Mouse (Mus musculus): ENCODE measurements around the gene 4833439L19Rik. TPM values are rescaled to one million over a fixed set of nuclear protein-coding genes. Genes with fewer than 3 reads are reported as not detected.

4833439L19Rik gene
- total RNA-seq, 2 experiments from 2014 or later, result 151 to 172 TPM

DNA sequence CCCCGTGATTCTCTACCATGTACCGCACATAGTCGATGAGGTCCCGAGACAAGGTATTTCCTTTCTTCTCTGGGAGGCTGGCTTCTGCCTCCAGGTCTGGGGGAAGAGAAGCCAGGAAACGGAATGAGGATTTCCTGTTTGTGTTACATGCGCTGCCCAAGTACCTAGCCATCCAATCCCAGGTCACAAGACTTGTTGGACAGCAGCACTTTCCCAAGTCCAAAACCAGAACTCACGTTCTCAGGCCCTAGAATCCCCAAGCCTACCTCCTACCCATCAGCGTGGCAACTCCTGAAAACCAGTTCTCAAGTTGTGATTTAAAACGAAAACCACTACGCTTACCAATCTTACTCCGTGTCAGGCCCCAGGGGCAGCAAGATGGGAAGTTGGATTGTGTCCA, 20.6 kb upstream of the 4833439L19Rik start:
- no peak for DNase-seq (ENCODE audit: extremely low spot score in 1 of 2, low spot score in 1 of 2)

DNA sequence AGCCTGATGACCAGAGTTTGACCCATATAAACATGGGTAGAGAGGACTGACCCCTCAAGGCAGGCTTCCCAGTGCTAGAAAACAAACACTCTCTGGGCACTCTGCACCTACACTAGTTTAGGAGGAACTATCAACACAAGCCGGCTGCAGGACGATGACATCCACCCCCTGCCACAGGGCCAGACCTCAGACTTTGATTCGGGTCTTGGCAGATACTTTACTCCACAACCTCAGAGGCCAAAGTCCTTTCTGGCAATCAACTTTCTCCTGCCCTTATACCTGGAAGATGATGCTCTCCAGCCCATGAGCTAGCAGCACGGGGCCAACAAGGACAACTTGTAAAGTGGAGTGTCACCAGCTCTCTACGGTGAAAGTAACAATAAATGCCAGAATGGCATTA, 17.6 kb upstream of the 4833439L19Rik start:
- DNase-seq (ENCODE audit: extremely low spot score in 1 of 2, low spot score in 1 of 2), result no peak

DNA sequence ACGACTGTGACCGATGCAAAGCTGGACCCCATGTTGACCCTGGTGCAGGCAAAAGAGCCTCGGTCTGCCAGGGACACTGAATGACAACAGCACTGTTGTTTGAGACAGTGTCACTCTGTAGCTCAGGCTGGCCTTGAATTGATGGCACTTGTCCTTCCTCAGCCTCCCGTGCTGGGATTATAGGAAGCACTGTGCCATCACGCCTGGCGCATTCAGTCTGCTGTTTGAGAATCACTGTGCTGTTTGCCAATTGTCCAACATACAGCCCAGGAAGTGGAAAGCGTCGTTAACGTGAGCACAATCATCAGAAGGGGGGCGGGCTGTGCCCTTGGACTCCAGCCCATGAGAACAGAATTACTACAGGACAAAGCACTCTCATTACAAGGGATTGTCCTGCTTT, 16.9 kb upstream of the 4833439L19Rik start:
- no peak for DNase-seq (ENCODE audit: extremely low spot score in 1 of 2, low spot score in 1 of 2)

DNA sequence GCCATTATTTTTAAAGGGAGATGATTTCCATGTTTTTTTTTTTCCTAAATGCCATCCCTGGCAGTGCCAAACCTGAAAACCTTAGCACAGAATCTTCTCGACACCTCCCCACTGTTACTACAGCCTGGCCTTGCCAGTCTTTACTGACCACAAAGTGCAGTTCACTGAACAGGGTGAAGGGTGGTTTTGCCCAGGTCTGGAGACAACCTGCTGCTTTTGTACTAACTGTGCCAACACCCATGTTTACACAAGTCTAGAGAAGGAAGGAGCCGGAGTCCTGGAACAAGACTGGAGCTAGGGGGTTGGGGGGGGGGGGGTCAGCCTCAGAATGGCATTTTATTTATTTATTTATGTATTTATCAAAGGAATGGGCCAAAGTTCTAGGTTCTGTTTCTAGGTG, 16.1 kb upstream of the 4833439L19Rik start:
- no peak for DNase-seq (ENCODE audit: extremely low spot score in 1 of 2, low spot score in 1 of 2)

DNA sequence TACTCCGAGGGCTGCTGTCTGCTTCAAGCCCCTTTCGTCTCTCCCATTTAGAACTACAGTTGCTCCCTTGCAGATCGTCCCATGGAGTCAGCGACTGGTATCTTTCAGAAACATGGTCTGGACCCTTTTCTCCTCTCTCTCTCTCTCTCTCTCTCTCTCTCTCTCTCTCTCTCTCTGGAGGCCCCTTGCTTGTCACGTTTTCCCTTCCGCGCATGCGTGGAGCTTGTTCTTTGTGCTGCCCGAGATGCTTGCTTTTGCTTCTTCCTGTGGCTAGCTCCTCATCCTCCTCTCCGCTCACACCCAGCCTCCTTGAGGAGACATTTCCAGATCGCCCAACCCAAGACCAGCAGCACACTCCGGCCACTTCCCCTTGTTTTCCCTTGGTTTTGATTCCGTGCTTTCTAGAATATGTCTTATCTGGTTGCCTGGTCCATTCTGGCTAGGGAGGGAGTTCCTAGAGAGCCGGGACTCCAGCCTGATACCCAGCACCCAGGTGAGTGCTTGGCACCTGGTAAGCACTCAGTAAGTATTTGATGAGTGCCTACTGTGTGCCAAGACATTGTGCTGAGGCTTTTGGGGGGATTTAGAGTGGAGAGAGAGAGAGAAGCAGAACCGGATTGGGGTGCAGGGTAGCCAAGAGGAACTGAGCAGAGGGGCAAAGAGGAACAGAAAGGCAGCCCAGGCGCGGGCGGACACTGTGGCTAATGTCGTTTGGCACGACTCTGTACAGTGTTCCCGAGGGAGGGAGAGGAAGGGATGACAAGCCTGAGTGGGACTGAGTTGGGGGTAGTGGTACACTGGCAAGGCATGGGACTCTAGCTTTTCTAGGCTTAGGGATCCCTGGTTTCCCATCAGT, 12.6 kb upstream of the 4833439L19Rik start:
- no peak for DNase-seq (ENCODE audit: extremely low spot score in 1 of 2, low spot score in 1 of 2)

DNA sequence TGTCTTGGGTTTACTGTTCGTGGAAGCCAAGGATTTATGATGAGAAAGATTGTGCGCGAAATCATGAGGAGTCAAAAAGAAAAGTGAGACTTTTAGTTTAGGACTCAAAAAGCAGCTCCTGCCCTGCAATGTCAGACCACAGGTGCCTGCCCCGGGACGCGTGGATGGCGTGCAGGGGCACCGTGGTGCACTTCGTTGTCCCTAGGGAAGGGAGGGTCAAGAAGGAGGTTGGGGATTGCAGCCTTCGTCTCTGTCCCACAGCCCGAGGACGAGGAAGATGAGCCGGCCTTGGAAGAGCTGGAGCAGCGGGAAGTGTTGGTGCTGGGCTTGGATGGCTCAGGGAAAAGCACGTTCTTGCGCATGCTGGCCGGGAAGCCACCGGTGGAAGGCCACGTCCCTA, 10.3 kb upstream of the 4833439L19Rik start:
- DNase-seq (ENCODE audit: extremely low spot score in 1 of 2, low spot score in 1 of 2), result no peak

DNA sequence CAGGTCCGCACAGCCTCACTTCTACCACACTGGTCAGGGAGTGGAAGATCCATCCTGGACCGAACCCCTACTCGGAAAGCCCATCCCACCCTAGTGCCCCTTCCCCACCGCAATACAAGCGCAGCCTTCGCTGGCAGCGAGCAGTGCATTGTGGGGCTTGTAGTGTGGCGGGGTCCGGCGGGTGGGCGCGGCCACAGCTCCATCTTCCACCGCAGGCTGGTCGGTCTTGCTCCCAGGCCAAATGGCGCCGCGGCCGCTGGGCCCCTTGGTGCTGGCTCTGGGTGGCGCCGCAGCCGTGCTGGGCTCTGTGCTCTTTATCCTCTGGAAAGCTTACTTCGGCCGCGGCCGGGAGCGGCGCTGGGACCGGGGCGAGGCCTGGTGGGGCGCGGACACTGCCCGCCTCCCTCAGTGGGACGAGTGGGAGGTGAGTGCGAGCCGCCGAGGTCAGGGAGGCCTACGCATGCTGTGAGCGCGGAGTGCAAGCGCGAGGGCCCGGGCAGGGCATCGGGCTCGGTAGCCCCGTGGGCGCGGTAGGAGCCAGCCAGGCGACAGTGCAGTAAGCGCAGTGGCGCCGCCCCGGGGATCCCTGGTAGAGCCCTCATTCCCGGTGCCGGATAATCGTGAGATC, 9.7 kb upstream of the 4833439L19Rik start, which contains the start of gene Arl10:
Gene Arl10 (plus strand): TSS at position 162 of the 628 bp plus-strand sequence.
- peak; percentile 56 to 68 for DNase-seq (ENCODE audit: extremely low spot score in 1 of 2, low spot score in 1 of 2)

DNA sequence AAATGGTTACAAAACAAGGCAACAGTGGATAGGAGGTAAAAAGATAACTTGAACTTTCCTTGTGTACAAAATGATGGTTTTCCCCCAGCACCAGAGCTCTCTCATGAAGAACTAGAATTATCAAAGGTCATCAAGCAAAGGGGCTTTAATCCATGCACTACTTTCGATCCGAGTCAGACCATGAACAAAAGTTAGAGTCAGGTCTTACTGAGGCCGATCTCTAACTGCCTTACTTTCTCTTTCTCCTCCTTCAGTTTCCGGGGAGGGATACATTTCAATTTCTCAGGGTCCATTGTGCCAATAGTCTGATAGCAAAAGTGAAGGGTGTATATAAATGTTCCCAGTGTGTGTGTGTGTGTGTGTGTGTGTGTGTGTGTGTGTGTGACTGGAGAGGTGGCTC, 7.4 kb upstream of the 4833439L19Rik start:
- no peak for DNase-seq (ENCODE audit: extremely low spot score in 1 of 2, low spot score in 1 of 2)

DNA sequence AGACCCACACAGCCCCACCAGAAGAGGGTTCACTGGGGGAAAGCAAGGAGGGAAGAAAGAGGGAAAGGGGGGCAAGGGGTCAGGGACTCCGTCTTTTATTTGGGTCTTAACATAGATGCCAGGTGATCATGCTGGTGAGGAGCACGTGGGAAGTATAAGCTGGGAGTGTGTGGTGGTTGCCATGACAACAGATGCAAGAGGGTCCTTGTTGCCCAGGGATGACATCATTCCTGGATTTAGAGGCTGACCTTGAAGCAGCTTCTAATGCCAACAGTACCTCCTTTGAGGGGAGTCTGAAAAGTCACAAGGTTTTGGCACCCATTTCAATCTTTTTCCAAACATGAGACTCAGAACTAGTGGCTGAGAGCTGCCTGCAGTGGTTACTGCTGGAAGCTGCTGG, 6.4 kb upstream of the 4833439L19Rik start:
- no peak for DNase-seq (ENCODE audit: extremely low spot score in 1 of 2, low spot score in 1 of 2)

DNA sequence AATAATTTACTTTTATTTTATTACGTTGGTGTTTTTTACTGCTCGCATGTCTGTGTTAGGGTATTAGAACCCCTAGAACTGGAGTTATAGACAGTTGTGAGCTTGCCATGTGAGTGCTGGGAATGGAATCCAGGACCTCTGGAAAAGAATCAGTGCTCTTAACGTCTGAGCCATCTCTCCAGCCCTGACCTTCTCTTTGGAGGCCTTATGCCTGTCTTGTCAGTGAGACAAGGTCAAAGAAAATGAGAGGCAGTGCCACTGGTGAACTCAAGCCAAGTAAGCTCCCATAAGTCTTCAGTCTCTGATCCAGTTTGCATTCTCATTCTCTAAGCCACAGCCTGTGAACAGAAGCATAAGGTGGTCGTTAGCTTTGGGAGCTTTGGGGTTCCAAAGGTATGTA, 5.5 kb upstream of the 4833439L19Rik start:
- DNase-seq (ENCODE audit: extremely low spot score in 1 of 2, low spot score in 1 of 2), result no peak

DNA sequence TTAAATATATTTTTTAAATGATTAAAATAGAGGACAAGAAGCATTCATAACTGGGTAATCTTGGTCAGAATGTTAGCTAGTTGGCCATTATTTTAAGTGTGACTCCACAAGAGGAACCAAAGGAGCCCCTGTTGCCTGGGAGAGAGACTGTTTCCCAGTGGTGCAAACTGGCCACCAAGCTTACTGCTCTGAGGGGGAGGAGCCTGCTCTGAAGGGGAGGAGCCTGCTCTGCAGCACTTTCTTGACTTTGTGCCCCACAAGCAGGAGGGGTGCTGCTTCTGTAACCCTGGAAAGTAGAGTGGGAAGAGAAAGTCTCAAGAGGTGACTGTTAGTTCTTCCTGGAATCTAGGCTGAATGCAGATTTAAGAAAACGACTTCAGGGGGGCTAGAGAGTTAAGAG, 4.0 kb upstream of the 4833439L19Rik start:
- DNase-seq (ENCODE audit: extremely low spot score in 1 of 2, low spot score in 1 of 2), result no peak

DNA sequence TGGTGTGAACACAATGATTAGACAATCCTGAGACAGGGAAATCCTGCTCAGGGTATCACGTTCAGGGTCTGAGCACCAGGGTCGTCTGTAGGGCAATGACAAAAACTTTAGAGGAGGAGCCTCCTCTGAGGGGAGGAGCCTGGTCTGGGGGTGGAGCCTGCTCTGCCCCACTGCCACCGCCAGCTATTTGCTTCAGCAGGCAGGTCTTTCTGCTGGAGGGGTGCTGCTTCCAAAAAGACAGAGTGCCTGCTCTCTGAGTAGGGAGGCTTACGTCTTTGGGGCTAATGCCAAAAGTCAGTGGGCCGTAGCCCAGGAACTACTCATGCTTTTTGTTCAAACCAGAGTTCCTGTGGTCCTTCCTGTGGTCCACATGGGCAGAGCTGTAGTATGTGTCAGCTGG, 3.1 kb upstream of the 4833439L19Rik start:
- no peak for DNase-seq (ENCODE audit: extremely low spot score in 1 of 2, low spot score in 1 of 2)

DNA sequence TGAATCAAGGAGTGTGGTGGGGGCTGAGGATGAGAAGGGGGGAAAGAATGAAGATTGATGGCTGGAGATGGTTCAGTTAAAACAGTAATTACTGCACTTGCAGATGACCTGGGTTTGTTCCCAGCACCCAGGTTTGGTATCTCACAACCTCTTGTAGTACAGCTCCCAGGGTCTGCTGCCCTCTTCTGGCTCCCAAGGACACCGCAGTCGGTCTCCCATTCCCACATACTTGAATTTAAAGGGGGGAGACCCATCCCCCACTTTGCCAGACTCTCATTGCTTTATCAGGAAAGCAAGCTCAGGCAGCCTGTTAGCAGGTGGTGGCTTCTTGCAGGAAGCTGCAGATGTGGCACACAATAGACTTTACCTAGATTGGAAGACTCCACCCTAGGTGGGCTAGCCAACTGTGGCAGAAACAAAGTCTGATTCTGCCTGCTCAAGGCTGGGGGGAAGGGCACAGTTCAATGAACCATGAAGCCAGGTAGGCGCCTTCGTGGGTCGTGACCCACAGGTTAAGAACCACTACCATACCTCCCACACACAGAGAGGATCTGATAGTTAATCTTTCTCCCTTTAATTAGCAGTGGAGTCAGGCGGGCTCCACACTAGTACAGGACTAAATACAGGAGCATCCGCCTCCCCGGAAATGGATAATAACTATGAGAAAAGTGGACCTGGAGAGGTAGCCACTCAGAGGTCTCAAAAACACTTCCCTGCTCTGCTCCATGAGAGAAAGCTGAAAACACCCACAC, 535 bp upstream of the 4833439L19Rik start:
- peak in 1 of 2 experiments; percentile 48 for DNase-seq (ENCODE audit: extremely low spot score in 1 of 2, low spot score in 1 of 2)

DNA sequence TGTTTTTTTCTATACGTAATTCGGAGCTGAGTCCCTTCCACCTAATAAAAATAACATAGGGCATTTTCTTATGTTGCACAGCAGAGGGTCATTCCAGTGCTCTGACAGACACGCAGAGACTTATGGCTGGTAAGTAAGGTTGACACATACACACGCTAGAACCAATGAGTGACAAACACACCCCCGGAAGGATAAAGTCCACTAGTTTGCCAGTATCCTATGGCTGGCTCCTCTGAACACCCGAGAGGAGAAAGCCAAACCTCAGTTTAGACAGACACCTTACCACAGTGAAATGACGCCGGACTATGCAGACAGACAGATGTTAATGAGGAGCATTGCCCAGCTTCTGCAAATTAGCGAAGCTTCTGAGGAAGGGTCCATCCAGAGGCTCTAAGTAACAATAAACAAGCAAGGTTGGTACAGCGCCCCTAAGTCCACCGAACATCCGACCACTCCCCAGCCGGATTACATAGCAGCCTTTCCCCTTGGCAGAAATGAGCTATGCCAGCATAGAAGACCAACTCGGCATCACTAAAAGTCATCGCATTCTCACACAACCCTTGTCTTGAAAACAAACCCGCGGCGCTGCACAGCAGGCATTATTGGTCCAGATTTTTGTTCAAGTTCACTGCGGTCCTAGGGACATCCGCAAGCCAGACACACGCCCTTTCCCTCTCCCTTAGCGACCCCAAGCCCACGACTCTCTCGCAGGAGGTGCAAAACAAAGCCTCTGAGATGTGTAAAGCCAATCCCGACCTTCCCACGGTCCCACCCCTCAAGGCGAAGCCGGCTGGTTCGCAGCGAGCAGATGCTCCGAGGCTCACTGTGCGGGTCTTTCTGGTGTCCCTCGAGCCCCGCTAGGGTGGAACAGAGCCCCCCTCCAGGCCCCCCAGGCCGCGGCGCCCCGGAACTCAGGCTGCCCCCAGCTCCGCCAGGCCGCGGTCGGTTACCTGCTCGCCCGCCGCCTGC, 719 bp downstream of the 4833439L19Rik start:
- DNase-seq (ENCODE audit: extremely low spot score in 1 of 2, low spot score in 1 of 2), result no peak

DNA sequence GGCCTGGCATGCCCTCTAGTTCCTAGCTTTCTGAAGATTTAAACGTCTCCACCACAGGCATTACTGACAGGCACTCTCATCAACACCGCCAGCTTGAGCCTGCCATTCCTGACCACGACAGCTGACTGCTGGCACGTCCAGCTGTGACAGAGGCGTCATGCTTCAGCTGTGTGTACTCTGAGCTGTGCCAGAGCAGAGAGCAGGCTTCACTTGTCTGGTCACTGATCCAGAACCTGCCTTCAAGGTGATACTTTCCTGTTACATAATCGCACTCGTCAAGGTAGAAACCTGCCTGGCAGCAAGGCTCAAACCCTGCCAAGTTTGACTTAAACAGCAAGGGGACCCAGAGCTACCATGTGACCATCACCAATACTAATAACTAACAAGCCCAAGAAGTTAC, 2.7 kb downstream of the 4833439L19Rik start:
- DNase-seq (ENCODE audit: extremely low spot score in 1 of 2, low spot score in 1 of 2), result no peak

DNA sequence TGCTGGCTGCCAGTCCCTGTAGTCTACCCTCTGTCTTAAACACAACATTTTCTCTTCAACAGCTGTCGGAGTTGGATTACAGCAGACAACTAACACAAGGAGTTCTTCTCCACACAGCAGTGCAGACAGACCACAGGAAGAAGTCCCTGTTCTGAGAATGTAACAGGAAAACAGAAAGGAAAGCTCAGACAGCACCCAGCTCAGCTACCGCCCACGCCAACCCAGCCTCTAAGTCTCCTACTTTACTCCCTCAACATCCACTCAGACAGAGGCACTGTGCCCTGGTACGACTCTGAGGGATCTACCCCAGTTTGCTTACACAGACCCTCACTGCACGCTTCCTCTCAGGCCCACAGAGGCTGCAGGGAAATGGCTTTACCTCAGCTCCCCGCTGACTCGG, 4.6 kb downstream of the 4833439L19Rik start:
- DNase-seq (ENCODE audit: extremely low spot score in 1 of 2, low spot score in 1 of 2), result no peak

DNA sequence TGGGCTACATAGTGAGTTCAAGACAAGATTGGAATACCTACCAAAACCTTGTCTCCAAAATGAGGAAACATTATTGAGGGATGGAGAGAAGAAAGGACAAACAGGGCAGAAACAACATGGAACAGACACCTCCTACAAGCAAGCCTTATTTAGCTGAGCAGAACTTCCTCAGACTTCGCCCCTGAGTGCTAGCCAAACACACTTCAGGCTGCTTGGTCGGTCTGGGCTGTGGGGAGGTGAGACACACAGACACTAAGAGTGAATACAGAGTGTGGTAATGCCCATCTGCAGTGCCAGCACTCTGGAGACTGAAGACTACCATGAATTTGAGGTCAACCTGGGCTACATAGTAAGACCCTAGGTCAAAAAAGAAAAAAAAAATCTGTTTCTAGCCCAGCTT, 5.6 kb downstream of the 4833439L19Rik start:
- DNase-seq (ENCODE audit: extremely low spot score in 1 of 2, low spot score in 1 of 2), result no peak

DNA sequence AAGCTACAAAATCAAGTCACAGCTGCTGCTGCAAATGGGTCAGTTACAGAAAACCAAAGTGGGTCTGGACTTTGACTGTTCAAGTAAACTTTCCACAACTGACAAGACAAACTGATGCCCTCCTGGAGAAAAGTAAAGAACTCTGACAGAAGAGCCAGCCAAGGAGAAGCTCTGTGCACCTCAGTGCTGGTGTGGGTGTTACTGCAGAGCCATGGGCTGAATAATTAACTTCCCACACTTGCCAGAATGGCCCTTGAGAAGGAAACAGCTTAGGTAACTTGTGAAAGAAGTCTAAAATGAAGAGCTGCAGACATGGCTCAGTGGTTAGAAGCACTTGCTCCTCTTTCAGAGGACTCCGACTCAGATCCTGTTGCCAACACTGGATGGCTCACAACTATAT, 7.6 kb downstream of the 4833439L19Rik start:
- no peak for DNase-seq (ENCODE audit: extremely low spot score in 1 of 2, low spot score in 1 of 2)

DNA sequence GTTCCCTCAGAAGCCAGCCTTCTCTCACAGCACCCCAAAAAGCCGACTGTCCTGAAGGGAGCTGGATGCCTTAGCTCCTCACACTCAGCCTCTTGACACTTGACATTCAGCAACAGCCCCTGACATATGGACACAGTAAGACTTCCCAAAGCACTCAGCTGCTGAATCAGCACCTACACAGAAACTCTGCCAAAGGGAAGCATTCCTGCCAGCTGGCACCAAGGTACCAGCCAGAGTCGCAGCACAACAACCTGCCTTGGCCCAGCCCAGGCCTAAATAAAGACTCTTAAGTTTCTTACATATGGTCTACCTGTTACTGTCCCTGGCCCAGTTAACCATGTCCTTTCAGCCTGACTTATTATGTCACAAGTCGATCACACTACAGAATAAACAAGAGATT, 8.4 kb downstream of the 4833439L19Rik start:
- no peak for DNase-seq (ENCODE audit: extremely low spot score in 1 of 2, low spot score in 1 of 2)

DNA sequence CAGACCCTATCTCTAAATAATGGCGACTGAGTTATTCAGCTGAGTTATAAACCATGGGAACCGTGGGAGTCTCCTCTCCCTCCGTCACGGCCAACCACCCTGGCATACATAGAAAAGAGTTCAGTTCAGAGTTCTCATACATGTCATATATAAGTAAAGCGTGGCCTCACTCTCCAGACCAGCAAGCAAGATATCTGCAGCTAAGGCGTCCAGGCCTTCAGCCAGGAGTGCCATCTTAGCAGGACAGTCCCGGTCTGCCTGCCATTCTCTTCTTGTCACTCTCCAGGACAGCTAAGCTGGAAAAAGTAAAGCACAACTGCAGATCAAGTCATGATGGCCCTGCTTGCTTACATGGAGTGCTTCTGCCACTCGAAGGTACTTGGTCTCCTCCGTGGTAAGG, 9.1 kb downstream of the 4833439L19Rik start:
- DNase-seq (ENCODE audit: extremely low spot score in 1 of 2, low spot score in 1 of 2), result no peak

Measured in layer of hippocampus, postnatal 25 days (tissue).